Mouse (Mus musculus): ENCODE measurements around the gene Dmrt1. TPM values are rescaled to one million over a fixed set of nuclear protein-coding genes. Genes with fewer than 3 reads are reported as not detected.
A peak's percentile ranks its signal among the peaks of the same experiment; 100 is the strongest.
"Not testable (repeated sequence)": the region's sequence is repeated elsewhere in the genome, so short reads cannot be mapped to it uniquely, and the experiment has no call there.

Dmrt1 gene
- 0.53 and 0.61 TPM in 2 replicates for polyA plus RNA-seq (2016; fragmentation: Nextera tagmentation; extraction: Ambion mirVana)

DNA sequence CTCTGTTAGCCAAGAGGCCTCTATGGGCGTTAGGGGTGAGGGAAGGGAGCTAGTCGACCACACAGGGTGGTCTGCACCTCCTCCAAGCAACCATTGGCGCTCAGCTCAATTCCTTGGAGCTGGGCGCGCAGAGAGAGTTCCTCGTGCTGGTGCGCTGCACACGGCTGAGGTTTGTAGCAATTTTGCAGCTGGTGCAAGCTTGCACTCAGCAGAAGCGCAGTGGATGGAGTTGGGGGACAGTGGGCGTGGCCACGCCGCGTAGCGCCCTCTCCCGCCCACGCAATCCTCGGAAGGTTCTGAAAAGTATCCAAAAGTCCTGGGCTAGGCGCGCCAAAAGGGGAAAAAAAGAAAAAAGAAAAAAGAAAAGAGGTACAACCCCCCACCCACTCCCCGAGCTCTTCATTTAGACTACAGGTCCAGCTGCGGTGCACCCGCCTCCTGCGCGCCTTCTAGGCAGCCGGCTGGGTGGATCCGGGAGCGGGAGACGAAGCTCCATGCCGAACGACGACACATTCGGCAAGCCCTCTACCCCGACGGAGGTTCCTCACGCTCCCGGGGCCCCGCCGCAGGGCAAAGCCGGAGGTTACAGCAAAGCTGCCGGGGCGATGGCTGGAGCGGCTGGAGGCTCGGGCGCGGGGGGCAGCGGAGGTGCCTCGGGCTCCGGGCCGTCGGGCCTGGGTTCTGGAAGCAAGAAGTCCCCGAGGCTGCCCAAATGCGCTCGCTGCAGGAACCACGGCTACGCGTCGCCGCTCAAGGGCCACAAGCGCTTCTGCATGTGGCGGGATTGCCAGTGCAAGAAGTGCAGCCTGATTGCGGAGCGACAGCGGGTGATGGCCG, at the start of gene Dmrt1:
Dmrt1 (plus strand) TSS at position 259 of the 837 bp plus-strand sequence.
- peaks cover 83% of the 10 kb centered on the region for H3K27me3 ChIP-seq (ENCODE audit: poor library complexity, severe bottlenecking)
- no peaks in the 10 kb centered on the region for H3K36me3 ChIP-seq (replicated peaks)
- no peak within 1 kb of the TSS for H3K27ac ChIP-seq
- H3K4me1 ChIP-seq: peaks cover 19% of the 10 kb centered on the region
- peak within 1 kb of the TSS; percentile 45 for H3K4me3 ChIP-seq
- peak; percentile 47 for DNase-seq (ENCODE audit: extremely low spot score, low spot score)
- peaks cover 9% of the 10 kb centered on the region; the same call in 1 of the 2 replicates for H3K9me3 ChIP-seq
- under 1% methylated on average over 64 of the region's 64 CpGs for WGBS

DNA sequence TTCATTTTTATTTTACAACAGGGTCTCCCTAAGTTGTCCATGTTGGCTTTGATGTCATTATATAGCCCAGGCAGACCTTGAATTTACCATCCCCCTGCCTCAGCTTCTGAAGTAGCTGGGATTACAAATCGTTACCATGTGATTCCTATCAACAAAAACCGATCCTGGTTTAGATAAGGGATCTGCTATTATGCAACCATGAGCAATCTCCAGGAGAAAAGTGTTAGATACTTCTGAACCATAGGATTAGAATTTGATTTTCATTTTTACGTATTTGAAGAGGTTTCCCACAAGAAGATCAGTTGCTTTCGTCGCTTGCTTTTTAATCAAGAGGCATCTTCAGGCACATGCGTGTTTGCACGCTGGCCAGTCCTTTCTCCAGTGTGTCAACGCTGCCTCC, 44.7 kb upstream of the Dmrt1 start:
- H3K4me1 ChIP-seq: peaks cover 5% of the 10 kb centered on the region; the same call in 1 of the 2 replicates
- H3K27ac ChIP-seq: no peak overlapping the region
- H3K4me3 ChIP-seq: no peak overlapping the region
- DNase-seq (ENCODE audit: extremely low spot score, low spot score): no peak
- H3K9me3 ChIP-seq: peaks cover 8% of the 10 kb centered on the region; the same call in 1 of the 2 replicates
- H3K36me3 ChIP-seq (replicated peaks): no peaks in the 10 kb centered on the region
- 96% methylated on average over 8 of the region's 8 CpGs for WGBS
- H3K27me3 ChIP-seq (ENCODE audit: poor library complexity, severe bottlenecking): no peaks in the 10 kb centered on the region

DNA sequence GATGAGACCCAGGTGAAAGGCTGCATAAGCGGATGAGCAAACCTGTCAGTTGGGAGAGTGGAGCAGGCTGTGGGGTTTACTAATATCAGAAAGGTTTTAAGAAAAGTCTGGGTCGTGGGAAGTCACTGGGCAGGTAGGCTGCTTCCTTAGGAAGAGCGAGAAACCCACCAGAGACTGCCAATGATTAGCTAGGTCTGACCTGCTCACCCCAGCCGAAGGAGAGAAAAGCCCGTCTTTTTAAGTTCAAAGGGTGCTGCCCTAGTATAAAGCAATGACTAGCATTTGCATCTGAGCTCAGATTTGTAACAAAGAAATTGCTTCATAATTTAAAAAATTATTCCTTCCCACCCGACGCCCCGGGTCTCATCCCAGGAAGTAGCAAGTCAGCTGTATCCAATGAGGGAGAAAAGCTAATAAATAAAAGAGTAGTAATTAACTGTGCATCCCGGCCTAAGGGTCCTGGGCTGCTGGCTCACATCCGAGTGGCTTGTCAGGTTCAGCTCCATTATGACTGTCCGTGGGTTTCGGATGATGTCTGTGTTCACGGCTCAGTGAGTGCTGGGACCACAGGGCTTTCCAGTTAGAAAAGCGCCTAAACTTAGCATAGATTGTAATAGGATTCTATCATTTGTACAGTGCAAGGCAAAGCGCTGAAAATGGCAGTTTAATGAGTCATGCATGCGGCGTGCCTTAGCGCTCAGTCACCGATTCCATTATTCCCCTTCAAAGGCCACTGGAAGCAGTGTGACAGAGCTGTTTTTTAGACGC, 43.7 kb upstream of the Dmrt1 start:
- H3K27ac ChIP-seq: no peak overlapping the region
- WGBS: 81% methylated on average over 20 of the region's 20 CpGs
- H3K4me1 ChIP-seq: peaks cover 5% of the 10 kb centered on the region; the same call in 1 of the 2 replicates
- H3K9me3 ChIP-seq: peaks cover 8% of the 10 kb centered on the region; the same call in 1 of the 2 replicates
- H3K4me3 ChIP-seq: no peak overlapping the region
- no peaks in the 10 kb centered on the region for H3K36me3 ChIP-seq (replicated peaks)
- no peak for DNase-seq (ENCODE audit: extremely low spot score, low spot score)
- H3K27me3 ChIP-seq (ENCODE audit: poor library complexity, severe bottlenecking): no peaks in the 10 kb centered on the region

DNA sequence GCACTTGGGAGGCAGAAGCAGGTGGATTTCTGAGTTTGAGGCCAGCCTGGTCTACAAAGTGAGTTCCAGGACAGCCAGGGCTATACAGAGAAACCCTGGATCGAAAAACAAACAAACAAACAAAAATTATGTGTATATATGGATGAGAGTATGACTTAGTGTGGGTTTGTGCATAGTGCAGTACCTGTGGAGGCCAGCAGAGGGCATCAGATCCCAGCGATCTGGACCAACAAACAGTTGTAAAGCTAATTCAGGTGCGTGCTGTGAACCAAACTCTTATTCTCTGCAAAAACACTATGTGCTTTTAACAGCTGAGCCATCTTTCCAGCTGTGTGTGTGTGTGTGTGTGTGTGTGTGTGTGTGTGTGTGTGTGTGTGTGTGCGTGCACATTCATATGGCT, 29.6 kb upstream of the Dmrt1 start:
- H3K4me1 ChIP-seq; DNase-seq (ENCODE audit: extremely low spot score, low spot score): not testable (repeated sequence)
- WGBS: 60% methylated on average over 4 of the region's 4 CpGs

DNA sequence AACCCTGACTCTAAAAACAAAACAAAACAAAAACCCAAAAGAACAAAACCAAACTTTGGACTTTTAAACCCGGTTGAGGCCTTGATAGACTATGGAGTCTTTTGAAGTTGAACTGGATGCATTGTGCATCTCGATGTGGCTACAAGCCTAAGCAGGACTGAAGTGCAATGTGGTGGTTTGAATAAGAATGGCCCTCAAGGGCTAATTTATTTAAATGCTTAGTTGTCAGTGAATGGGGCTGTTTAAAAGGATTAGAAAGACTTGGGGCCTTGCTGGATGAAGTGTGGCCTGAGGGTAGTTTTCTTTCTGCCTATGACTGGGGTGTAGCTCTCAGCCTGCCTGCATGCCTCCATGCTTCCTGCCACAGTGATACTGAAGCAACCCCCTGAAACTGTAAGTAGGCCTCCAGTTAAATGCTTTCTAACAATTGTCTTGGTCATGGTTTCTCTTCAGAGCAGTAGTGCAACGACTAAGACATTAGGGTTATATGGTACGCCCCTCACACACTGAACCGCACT, 26.2 kb upstream of the Dmrt1 start:
- 76% methylated on average over 5 of the region's 5 CpGs for WGBS
- Histone ChIP-seq H3K4me3 (no peak overlapping the region), H3K9me3 (peaks cover 13% of the 10 kb centered on the region; the same call in 1 of the 2 replicates), H3K4me1 (no peaks in the 10 kb centered on the region), H3K27me3 (ENCODE audit: poor library complexity, severe bottlenecking) (no peaks in the 10 kb centered on the region), H3K27ac (no peak overlapping the region), H3K36me3 (replicated peaks) (no peaks in the 10 kb centered on the region)
- DNase-seq (ENCODE audit: extremely low spot score, low spot score): no peak

More for the DNA sequence above, 29.6 kb upstream of the Dmrt1 start:
- not testable (repeated sequence) for H3K27me3 ChIP-seq (ENCODE audit: poor library complexity, severe bottlenecking); H3K36me3 ChIP-seq (replicated peaks); H3K27ac ChIP-seq; H3K4me3 ChIP-seq
- H3K9me3 ChIP-seq: peaks cover 21% of the 10 kb centered on the region; the same call in 1 of the 2 replicates

DNA sequence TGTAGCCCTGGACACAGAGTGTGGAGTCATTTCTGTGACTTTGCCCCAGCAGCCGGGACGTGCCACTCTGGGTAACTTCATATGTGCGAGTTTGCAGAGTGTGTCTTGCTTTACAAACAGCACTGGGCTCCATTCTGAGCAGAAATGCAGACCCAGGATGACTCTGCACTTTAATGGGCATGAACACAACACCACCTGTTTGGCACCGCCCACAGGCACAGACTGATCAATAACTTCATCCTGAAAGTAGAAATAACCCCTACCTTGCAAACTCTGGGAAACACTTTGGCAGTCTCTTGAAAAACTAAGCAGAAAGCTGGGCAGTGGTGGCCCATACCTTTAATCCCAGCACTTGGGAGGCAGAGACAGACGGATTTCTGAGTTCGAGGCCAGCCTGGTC, 24.6 kb upstream of the Dmrt1 start:
- peaks cover 8% of the 10 kb centered on the region for H3K27me3 ChIP-seq (ENCODE audit: poor library complexity, severe bottlenecking)
- H3K4me1 ChIP-seq: no peaks in the 10 kb centered on the region; the same call in 1 of the 2 replicates
- no peaks in the 10 kb centered on the region for H3K36me3 ChIP-seq (replicated peaks)
- no peak for DNase-seq (ENCODE audit: extremely low spot score, low spot score)
- no peak overlapping the region for H3K4me3 ChIP-seq
- 87% methylated on average over 6 of the region's 6 CpGs for WGBS
- peaks cover 12% of the 10 kb centered on the region; the same call in 1 of the 2 replicates for H3K9me3 ChIP-seq
- H3K27ac ChIP-seq: no peak overlapping the region

DNA sequence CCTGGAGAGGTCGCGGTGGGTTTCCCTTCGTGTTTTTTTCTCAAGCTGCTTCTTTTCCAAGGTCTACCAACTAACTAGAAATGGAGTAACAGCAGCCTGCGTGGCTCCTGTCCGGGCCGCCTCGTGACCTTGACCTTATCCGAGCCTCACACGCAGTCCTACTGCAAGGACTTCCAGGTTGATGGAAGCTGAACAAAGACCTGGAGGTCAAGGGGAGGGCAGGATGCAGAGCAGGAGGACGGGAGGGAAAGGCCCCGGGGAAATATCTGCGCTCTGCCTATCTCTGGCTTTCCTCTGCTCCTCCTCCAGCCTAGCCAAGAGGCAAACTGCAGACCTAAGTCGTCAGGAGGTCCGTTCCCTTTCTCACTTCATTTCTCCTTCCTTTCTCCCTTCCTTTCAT, 18.9 kb upstream of the Dmrt1 start:
- no peak for DNase-seq (ENCODE audit: extremely low spot score, low spot score)
- peaks cover 46% of the 10 kb centered on the region for H3K27me3 ChIP-seq (ENCODE audit: poor library complexity, severe bottlenecking)
- peak overlapping the region; percentile 11; the same call in 1 of the 2 replicates for H3K4me3 ChIP-seq
- no peaks in the 10 kb centered on the region for H3K9me3 ChIP-seq
- WGBS: 16% methylated on average over 14 of the region's 14 CpGs
- peaks cover 35% of the 10 kb centered on the region for H3K4me1 ChIP-seq
- no peaks in the 10 kb centered on the region for H3K36me3 ChIP-seq (replicated peaks)
- peak overlapping the region; percentile 13; the same call in 1 of the 2 replicates for H3K27ac ChIP-seq

DNA sequence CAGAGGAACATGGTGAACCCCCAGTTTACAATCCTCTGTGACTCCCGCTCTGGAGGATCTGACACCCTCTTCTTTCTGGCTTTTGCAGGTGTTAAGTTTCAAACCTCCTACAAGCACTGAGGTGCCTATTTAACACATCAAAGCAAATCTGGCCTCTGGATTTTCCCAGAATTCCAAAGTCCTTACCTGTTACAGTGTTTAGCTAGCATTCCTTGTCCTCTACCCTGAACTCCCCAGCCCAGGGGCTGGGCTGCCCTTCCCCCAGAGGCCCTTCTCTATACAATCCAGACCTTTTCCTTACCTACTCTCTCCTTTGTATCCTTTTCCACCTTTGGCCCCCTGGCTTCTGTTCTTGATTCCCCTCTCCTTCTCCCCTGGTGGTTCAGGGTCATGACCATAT, 18.1 kb upstream of the Dmrt1 start:
- Histone ChIP-seq H3K27ac (no peak overlapping the region), H3K36me3 (replicated peaks) (no peaks in the 10 kb centered on the region), H3K4me3 (no peak overlapping the region), H3K9me3 (no peaks in the 10 kb centered on the region), H3K27me3 (ENCODE audit: poor library complexity, severe bottlenecking) (peaks cover 46% of the 10 kb centered on the region), H3K4me1 (peaks cover 35% of the 10 kb centered on the region)
- DNase-seq (ENCODE audit: extremely low spot score, low spot score): no peak
- 16% methylated on average over 1 of the region's 1 CpGs for WGBS

DNA sequence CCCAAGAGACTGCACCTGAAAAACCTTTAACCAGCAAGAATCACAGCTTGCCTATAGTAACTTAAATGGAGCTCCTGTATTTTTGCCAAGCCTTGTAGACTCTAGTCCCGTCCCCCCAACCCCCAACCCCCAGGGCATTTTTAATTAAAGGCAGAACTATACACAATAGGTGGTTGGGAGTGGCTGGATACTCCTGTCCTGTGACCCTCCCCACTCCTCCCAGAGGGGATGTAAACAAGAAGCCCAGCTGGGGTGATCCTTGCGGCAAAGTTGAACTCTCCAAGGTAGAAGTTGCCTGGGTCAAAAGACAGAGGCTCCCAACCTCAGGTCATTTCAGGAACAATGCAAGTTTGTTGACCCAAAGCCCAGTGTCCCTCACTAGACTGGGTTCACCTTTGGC, 16.9 kb upstream of the Dmrt1 start:
- H3K4me1 ChIP-seq: peaks cover 35% of the 10 kb centered on the region
- H3K27me3 ChIP-seq (ENCODE audit: poor library complexity, severe bottlenecking): peaks cover 46% of the 10 kb centered on the region
- no peaks in the 10 kb centered on the region for H3K9me3 ChIP-seq
- H3K36me3 ChIP-seq (replicated peaks): no peaks in the 10 kb centered on the region
- 15% methylated on average over 2 of the region's 2 CpGs for WGBS
- DNase-seq (ENCODE audit: extremely low spot score, low spot score): no peak
- no peak overlapping the region for H3K27ac ChIP-seq
- no peak overlapping the region for H3K4me3 ChIP-seq

DNA sequence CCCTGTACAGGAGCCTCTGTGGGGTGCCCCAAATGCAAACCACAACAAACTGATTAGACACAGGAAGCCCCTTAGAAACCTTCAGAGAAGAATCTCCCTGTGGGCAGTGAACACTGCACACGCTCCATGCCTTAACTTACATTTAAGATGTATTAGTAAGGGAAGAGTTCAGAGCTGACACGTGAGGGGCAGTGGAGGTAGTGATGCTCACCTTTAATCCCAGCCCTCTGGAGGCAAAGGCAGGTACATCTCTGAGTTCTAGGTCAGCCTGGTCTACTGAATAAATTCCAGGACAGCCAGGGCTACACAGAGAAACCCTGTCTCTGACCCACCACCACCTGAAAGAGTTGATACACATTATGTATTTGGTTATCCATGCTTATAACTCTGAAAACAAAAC, 15.9 kb upstream of the Dmrt1 start:
- Histone ChIP-seq H3K36me3 (replicated peaks) (no peaks in the 10 kb centered on the region), H3K4me1 (peaks cover 35% of the 10 kb centered on the region), H3K4me3 (no peak overlapping the region), H3K9me3 (no peaks in the 10 kb centered on the region), H3K27me3 (ENCODE audit: poor library complexity, severe bottlenecking) (peaks cover 46% of the 10 kb centered on the region), H3K27ac (no peak overlapping the region)
- WGBS: 31% methylated on average over 2 of the region's 2 CpGs
- DNase-seq (ENCODE audit: extremely low spot score, low spot score): no peak

DNA sequence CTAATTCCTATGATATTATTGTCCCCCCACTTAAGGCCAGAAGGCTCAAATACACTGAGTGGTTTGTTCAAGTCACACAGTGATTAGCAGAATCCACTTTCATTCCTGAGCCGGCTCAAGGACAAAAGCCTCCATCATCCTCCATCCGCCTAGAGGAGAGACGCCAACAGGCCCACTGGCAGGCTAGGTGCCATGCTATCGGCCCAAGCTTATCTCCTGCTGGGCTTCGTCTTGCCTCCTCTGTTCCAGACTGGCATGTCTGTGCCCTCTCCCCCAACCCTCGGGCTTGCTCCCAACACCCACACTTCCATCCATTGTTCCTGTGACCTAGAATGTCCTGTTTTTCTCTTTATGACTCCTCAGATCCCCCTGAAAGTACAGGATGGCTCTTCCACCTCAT, 8.0 kb upstream of the Dmrt1 start:
- no peak for DNase-seq (ENCODE audit: extremely low spot score, low spot score)
- Histone ChIP-seq H3K9me3 (no peaks in the 10 kb centered on the region), H3K4me3 (no peak overlapping the region), H3K27me3 (ENCODE audit: poor library complexity, severe bottlenecking) (peaks cover 2% of the 10 kb centered on the region; the same call in 1 of the 2 replicates), H3K4me1 (no peaks in the 10 kb centered on the region), H3K36me3 (replicated peaks) (no peaks in the 10 kb centered on the region), H3K27ac (no peak overlapping the region)
- 74% methylated on average over 6 of the region's 6 CpGs for WGBS

DNA sequence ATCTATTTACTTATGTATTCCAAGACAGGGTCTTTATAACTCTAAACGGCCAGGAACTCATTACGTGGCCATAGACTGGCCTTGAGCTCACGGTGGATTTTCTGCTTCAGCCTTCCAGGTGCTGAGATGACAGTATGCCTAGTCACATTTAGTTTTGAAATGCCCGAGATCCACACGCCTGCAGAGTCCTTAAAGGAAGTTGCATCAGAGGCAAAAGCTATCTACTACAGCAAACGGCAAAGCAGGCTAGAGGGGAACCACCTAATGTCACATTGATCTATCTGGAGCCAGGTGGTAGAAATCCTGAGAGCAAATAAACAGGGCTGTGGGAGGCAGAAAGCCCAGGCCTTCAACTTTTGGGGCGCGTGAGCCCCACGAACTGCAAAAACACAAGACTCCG, 540 bp upstream of the Dmrt1 start:
- H3K36me3 ChIP-seq (replicated peaks): no peaks in the 10 kb centered on the region
- peaks cover 19% of the 10 kb centered on the region for H3K4me1 ChIP-seq
- WGBS: 45% methylated on average over 10 of the region's 10 CpGs
- peaks cover 9% of the 10 kb centered on the region; the same call in 1 of the 2 replicates for H3K9me3 ChIP-seq
- peaks cover 76% of the 10 kb centered on the region for H3K27me3 ChIP-seq (ENCODE audit: poor library complexity, severe bottlenecking)
- no peak overlapping the region for H3K4me3 ChIP-seq
- no peak overlapping the region for H3K27ac ChIP-seq
- DNase-seq (ENCODE audit: extremely low spot score, low spot score): no peak
